Comparison of ENCODE assay signal across 26 mouse cellular contexts in the genomic region with DNA sequence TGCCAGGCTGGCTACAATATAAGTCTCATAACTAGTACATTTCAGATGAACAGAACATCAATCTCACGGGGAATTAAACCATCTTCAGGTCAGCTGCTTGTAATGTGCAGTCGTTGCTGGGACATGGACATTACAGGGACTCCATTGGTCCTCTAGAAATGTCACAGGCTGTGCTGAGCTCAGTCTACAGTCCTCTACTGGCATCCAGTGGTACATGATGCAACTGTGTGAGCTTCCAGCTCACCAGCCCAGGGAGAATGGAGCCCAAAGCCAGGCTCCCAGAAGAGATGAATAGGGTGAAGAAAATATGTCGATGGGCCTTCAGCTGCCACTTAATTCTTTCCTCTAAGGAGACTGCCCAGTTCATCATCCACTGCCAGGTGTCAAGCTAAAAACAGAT. TPM values are rescaled to one million over a fixed set of nuclear protein-coding genes. Genes with fewer than 3 reads are reported as not detected.
A peak's percentile ranks its signal among the peaks of the same experiment; 100 is the strongest.
DNase-seq lines count a peak whose midpoint lies in the region; ATAC-seq and TF ChIP-seq lines count a peak whose summit lies in the region.
"Had no signal": no experiment of that assay in that cellular context is flagged by ENCODE, and none has a peak within 500 bp of the region (broad histone marks: within the 10 kb centered on the region; RNA-seq: fewer than 3 reads in every experiment).

No protein-coding gene starts in this region.

- no peak overlapping the region for H3K27ac ChIP-seq in hindbrain, embryonic 15.5 days (replicated peaks)
- no peak overlapping the region for H3K27ac ChIP-seq in hindbrain, embryonic 12.5 days
- H3K27ac ChIP-seq in left cerebral cortex, adult 2 months: no peak overlapping the region
- H3K27ac ChIP-seq: limb, embryonic 13.5 days; liver, embryonic 12.5 days; neural tube, embryonic 12.5 days had no signal

- DNase-seq in left cerebral cortex, postnatal 14 days (ENCODE audit: low spot score in 2 of 2): peak; percentile 10 to 16
- no peak for DNase-seq in left cerebral cortex, adult 2 months (ENCODE audit: extremely low spot score in 1 of 2, low spot score in 2 of 2)
- peak; percentile 26 to 33 for DNase-seq in right cerebral cortex, postnatal 10 days (ENCODE audit: low spot score in 2 of 2)
- DNase-seq in right cerebral cortex, postnatal 36 days (ENCODE audit: low spot score in 2 of 2): no peak
- no peak for DNase-seq in thymus, postnatal 4 days
- DNase-seq: adrenal gland, adult 2 months; B cell, adult 2 months; cerebellum, adult 18-20 months; cerebellum, postnatal 14 days; kidney, adult 18-20 months; lung, adult 18-20 months; lung, postnatal 4 days; right cerebral cortex, postnatal 25 days had no signal

- H3K36me3 ChIP-seq in hindbrain, embryonic 15.5 days: no peaks in the 10 kb centered on the region
- H3K36me3 ChIP-seq in hindbrain, embryonic 12.5 days: no peaks in the 10 kb centered on the region
- H3K36me3 ChIP-seq: G1E; limb, embryonic 13.5 days; liver, embryonic 12.5 days; neural tube, embryonic 12.5 days had no signal

- peak; percentile 56; the same call in 1 of the 2 replicates for ATAC-seq in hindbrain, embryonic 15.5 days (ENCODE audit: low FRiP score, low read depth)
- no peak for ATAC-seq in hindbrain, embryonic 12.5 days (ENCODE audit: low FRiP score)
- ATAC-seq: liver, embryonic 12.5 days; Patski had no signal

- no peaks in the 10 kb centered on the region for H3K4me1 ChIP-seq in hindbrain, embryonic 15.5 days (replicated peaks)
- no peaks in the 10 kb centered on the region for H3K4me1 ChIP-seq in hindbrain, embryonic 12.5 days
- H3K4me1 ChIP-seq: limb, embryonic 13.5 days; liver, embryonic 12.5 days; neural tube, embryonic 12.5 days had no signal

- intact Hi-C loops in left cerebral cortex, postnatal 14 days (cut with DNase I): no loop called here
- intact Hi-C loops in left cerebral cortex, adult 2 months (cut with DNase I): no loop called here

- no peak overlapping the region for H3K9ac ChIP-seq in hindbrain, embryonic 15.5 days
- H3K9ac ChIP-seq in hindbrain, embryonic 12.5 days: no peak overlapping the region
- H3K9ac ChIP-seq: limb, embryonic 13.5 days; liver, embryonic 12.5 days; neural tube, embryonic 12.5 days had no signal

- H3K4me2 ChIP-seq in hindbrain, embryonic 15.5 days: no peak overlapping the region
- no peak overlapping the region for H3K4me2 ChIP-seq in hindbrain, embryonic 12.5 days (replicated peaks)
- H3K4me2 ChIP-seq: limb, embryonic 13.5 days; liver, embryonic 12.5 days; neural tube, embryonic 12.5 days had no signal

- no peaks in the 10 kb centered on the region for H3K9me3 ChIP-seq in hindbrain, embryonic 15.5 days
- no peaks in the 10 kb centered on the region for H3K9me3 ChIP-seq in hindbrain, embryonic 12.5 days (replicated peaks)
- H3K9me3 ChIP-seq: G1E; limb, embryonic 13.5 days; liver, embryonic 12.5 days; neural tube, embryonic 12.5 days had no signal

- TF ChIP-seq CTCF in left cerebral cortex, adult 2 months (IDR thresholded peaks at IDR 0.05): no peak

- WGBS in hindbrain, embryonic 15.5 days: 73% methylated on average over 3 of the region's 3 CpGs
- WGBS in hindbrain, embryonic 12.5 days: 72% methylated on average over 3 of the region's 3 CpGs

- H3K4me3 ChIP-seq in hindbrain, embryonic 15.5 days: no peak overlapping the region
- H3K4me3 ChIP-seq in hindbrain, embryonic 12.5 days: no peak overlapping the region
- H3K4me3 ChIP-seq in left cerebral cortex, adult 2 months: no peak overlapping the region
- H3K4me3 ChIP-seq: limb, embryonic 13.5 days; liver, embryonic 12.5 days; neural tube, embryonic 12.5 days had no signal

- H3K27me3 ChIP-seq in hindbrain, embryonic 15.5 days: no peaks in the 10 kb centered on the region
- H3K27me3 ChIP-seq in hindbrain, embryonic 12.5 days: no peaks in the 10 kb centered on the region
- H3K27me3 ChIP-seq: CH12.LX; limb, embryonic 13.5 days; neural tube, embryonic 12.5 days; Patski had no signal

RNA-seq across cellular contexts. Expression of gene Cxcl13, which starts 15.5 kb away (rescaled TPM):
- 0.30 and 0.37 TPM in 2 replicates for polyA plus RNA-seq in hindbrain, embryonic 15.5 days (2015; fragmentation: Nextera tagmentation; extraction: Ambion mirVana)
- 0.25 and 0.34 TPM in 2 replicates for polyA plus RNA-seq in hindbrain, embryonic 12.5 days (2016; fragmentation: Nextera tagmentation; extraction: Ambion mirVana)
- not detected for total RNA-seq in left cerebral cortex, postnatal 14 days (2021)
- total RNA-seq in left cerebral cortex, adult 2 months (2021): not detected
- total RNA-seq: CH12.LX; G1E; gastrocnemius, postnatal 4 days; layer of hippocampus, postnatal 36 days; left cerebral cortex, postnatal 25 days; megakaryocyte-erythroid progenitor cell, adult 5-6 weeks had no signal
- polyA plus RNA-seq: adrenal gland, adult 2 months; G1E; Patski; testis, adult 2 months had no signal

Comparison
In these comparisons a context has a peak if more than half of its experiments do, and no peak if none do; other contexts are left out.
1. DNase-seq: peak in left cerebral cortex, postnatal 14 days (2 of 2) and right cerebral cortex, postnatal 10 days (2 of 2); none in left cerebral cortex, adult 2 months (0 of 2), right cerebral cortex, postnatal 36 days (0 of 2) and thymus, postnatal 4 days (single experiment).